Mouse (Mus musculus) heart, postnatal 14 days (tissue): ENCODE data around the gene Cpne1. TPM values are rescaled to one million over a fixed set of nuclear protein-coding genes. Genes with fewer than 3 reads are reported as not detected.

Experiments used
- total RNA-seq, 2 experiments: library from RNA; stranded (reverse); gene quantifications; 2 replicates each; pipeline ENCODE4 v1.2.3; 2021

Gene Cpne1
- total RNA-seq, 2 experiments from 2014 or later = 20.7 to 23.5 TPM

Other genes with a start within 250 kb of the Cpne1 start
- 100 to 1,000 TPM; 186 to 221 TPM for gene Uqcc1, start 181.7 kb downstream of the Cpne1 start, total RNA-seq
- gene Gm15557, start 171.2 kb downstream of the Cpne1 start, total RNA-seq = not detected
- gene Gdf5, start 166.6 kb downstream of the Cpne1 start, total RNA-seq = not detected
- gene Cep250, start 155.5 kb downstream of the Cpne1 start, total RNA-seq = 1 to 10 TPM; 6.7 to 9.1 TPM
- under 1 TPM; 0.26 to 0.66 TPM for gene 6430550D23Rik, start 104.0 kb downstream of the Cpne1 start, total RNA-seq
- 10 to 100 TPM; 65.2 to 71.2 TPM for gene Ergic3, start 103.9 kb downstream of the Cpne1 start, total RNA-seq
- not detected for gene Fer1l4, start 59.0 kb downstream of the Cpne1 start, total RNA-seq
- 1 to 10 TPM in 1 of 2 experiments, under 1 TPM in 1; 0.29 to 1.2 TPM for gene Spag4, start 46.8 kb downstream of the Cpne1 start, total RNA-seq
- 10 to 100 TPM; 19.7 to 20.3 TPM for gene Rbm12, start within 50 bp of the Cpne1 start, total RNA-seq
- 10 to 100 TPM; 14.9 to 15.6 TPM for gene Gm28036, start 15.1 kb upstream of the Cpne1 start, total RNA-seq
- 100 to 1,000 TPM; 297 to 305 TPM for gene Romo1, start 32.1 kb upstream of the Cpne1 start, total RNA-seq
- gene Nfs1, start 32.2 kb upstream of the Cpne1 start, total RNA-seq = 10 to 100 TPM; 65.0 to 70.5 TPM
- gene Rbm39, start 68.3 kb upstream of the Cpne1 start, total RNA-seq = 100 to 1,000 TPM; 201 to 205 TPM
- gene Phf20, start 84.5 kb upstream of the Cpne1 start, total RNA-seq = 10 to 100 TPM; 19.5 to 20.3 TPM
- 1 to 10 TPM in 1 of 2 experiments, under 1 TPM in 1; 0.91 to 1.5 TPM for gene Cnbd2, start 200.3 kb upstream of the Cpne1 start, total RNA-seq
- gene Scand1, start 200.7 kb upstream of the Cpne1 start, total RNA-seq = 10 to 100 TPM; 78.8 to 79.7 TPM